Mouse (Mus musculus): ENCODE measurements at regions not wholly inside any gene's neighbourhood (a gene's known extent, or its start where the extent isn't known, plus 50 kb on each side); places are given as distances from the start of the nearest gene placed in this dataset.

DNA sequence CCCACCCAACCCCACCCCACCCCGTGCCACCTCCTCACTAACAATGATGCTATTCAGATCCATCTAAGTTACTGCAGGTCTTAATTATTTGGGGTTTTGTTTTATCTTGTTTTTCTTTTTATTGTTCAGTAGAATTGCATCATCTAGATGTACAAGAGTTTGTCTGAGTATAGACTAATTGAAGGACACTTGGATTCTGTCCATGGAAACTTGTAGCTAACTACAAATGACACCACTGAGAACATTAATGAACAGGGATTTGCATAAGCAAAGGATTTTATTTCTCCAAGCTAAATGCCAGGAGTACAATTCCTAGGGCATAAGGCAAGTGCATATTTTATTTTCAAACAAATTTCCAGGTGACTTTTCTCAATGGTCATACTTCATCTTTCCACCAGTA, 318.4 kb upstream of the Slc7a11 start:
- DNase-seq: no peak

GRCm38 (mm10) chr3:50758106-50758505, 314.7 kb upstream of the Slc7a11 start:
- DNase-seq: no peak

GRCm38 (mm10) chr3:50737173-50737572, 293.8 kb upstream of the Slc7a11 start:
- DNase-seq: no peak

DNA sequence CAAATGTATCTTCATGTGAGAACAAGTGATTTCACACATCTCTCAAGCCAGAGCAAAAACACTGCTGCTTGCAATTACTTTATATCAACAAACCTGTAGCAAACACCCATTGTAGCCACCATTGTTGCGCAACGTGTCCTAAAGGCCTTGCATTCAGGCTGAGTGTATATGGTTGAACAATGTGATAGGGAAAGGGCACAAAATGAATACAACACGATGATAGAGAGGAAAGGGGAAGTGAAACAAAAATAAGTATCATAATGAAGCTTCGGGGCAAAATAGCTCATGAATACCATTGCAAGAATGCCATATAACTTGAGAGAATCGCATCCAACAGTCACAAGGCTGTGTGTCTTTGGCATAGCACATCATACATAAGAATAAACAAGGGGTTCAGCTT, 275.6 kb upstream of the Slc7a11 start:
- no peak for DNase-seq

DNA sequence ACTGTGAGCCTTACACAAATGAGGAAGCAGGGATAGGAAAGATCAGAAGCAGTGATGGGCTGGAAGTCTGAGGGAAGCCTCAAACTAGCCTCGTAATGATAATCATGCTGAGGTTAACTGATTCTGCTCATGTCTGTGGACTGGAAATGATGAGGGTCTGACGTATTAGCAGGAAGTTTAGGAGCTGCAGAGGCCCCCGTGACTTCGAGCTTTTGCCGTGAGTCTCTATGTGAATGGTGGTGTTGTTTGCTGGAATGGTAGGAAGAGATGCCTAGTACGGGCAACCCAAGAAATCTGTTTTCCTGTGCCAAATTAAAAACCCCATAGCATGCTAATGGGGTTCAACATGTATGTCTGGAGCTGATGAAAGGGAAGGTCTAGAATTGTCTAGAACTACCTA, 270.0 kb upstream of the Slc7a11 start:
- no peak for DNase-seq

GRCm38 (mm10) chr3:50709415-50709989, 266.1 kb upstream of the Slc7a11 start:
- peak; percentile 8 for DNase-seq

DNA sequence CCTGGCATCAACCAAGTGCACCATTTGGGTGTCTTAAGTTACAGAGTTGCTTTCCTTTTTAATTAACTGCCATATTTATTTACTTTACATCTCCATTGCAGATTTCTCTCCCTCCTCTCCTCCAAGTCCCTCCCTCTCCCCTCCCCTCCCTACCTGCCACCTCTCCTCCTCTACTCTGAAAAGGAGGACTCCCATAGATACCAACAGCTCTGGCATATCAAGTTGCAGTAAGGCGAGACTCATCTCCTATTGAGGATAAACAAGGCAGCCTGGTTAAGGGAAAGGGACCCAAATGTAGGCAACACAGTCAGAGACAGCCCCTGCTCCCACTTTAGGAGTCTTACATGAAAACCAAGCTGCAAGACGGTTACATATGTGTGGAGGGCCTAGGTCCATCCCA, 263.3 kb upstream of the Slc7a11 start:
- no peak for DNase-seq

DNA sequence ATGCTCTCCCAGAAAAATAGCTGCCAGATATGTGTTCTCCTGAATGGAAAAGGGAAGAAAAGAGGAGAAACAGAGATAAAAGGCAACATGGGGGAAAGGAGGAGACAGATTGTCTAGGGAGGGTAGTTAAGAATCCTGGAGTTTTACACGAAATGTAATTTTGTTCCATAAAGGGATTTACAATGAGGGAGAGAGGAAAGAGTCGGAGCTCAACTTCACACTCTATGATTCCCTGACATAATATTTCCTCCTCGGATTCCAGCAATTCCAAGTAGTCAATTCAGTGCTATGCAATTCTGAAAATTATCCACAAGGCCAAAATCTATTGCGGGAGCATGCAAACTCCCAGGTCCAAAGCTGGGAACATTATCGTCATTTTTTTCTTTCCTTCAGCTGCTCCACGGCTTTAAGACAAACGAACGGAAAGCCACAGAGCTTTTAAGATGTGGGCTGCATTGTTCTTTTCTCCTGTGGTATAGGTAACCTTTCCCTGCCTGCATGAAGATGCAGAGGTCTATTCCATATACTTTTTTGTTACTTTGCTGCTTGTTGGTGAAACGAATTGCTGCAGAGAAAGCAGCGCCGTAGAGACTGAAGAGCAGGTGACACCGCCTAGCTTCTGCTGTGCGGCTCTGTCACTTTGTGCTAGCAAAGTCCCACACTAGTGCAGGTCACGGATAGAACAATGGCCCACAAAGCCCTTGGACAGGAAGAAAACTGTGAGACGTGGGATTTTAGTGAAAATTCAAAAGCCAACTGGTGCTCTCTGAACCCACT, 251.7 kb upstream of the Slc7a11 start:
- DNase-seq: no peak

- peak; percentile 34 for DNase-seq
Observed at GRCm38 (mm10) chr3:50694497-50694896, 251.1 kb upstream of the Slc7a11 start.

GRCm38 (mm10) chr3:50692306-50692705, 248.9 kb upstream of the Slc7a11 start:
- no peak for DNase-seq

GRCm38 (mm10) chr3:50690750-50691149, 247.3 kb upstream of the Slc7a11 start:
- DNase-seq: no peak

DNA sequence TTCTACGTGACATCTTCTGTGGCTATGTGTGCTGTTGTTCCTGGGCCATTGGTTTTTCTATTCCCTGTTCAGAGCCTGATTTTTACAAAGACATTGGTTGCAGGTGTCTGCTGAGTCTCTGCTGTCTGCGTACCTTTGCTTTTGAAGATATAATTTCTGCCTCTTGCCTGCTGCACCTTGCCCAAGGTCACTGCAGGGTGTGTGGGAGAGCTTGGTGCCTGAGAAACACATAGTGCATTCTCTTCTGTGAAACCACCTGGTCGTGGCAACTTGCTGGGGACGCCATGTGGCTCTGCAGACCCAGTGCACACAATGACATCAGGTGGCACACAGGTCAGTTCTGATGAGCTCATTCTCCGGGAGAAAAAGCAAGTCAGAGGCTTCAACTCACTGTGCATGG, 246.0 kb upstream of the Slc7a11 start:
- DNase-seq: no peak

DNA sequence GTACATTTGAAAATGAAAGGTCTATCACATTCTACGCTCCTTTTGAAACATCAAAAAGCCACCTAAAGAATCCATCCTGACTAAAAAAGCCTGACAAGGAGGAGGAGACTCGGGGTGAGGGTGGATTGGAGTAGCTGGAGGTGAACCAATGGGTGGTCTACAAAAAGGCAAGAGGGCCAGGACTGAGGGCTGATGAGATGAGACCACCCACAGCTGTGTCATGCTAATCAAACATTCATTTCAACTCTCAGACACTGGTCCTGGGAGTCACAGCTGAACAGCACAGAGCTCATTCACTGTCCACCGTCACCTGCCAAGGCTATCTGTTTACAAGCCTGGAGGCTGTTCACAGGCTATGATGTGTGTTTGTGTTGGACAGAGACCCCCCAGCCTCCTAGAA, 244.3 kb upstream of the Slc7a11 start:
- no peak for DNase-seq

GRCm38 (mm10) chr3:50678611-50678988, 235.2 kb upstream of the Slc7a11 start:
- no peak for DNase-seq

DNA sequence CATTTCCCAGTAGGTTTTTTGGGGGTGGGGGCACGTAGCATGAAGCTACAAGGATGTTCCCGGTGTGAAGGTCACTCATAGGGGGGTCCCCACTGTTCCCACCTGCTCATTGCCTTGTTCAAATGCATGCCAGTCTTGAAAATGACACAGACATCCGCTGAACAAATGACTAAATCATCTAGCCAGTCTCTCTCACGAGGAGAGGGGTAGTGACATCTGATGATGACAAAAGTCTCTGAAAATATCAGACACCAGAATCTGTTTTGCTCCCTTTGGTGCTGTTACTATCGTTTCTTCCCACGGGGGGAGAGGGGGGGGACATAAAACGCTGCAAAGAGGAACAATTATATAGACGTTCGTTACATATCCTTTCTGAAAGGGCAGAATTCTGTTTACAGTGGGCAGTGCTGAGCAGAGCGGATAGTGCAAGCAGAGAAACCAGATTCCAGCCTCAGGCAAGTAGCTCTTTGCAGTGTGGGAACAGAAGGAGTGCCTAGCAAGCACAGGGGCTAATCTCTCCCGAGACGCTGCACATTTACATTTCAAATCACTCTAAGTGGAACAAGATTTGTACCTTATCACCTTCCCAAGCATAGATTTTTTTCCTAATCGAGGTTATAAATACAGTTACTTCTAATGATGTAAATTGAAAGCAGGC, 234.7 kb upstream of the Slc7a11 start:
- no peak for DNase-seq

- DNase-seq: no peak
Observed at GRCm38 (mm10) chr3:50675769-50676168, 232.4 kb upstream of the Slc7a11 start.

GRCm38 (mm10) chr3:50674860-50675566, 231.6 kb upstream of the Slc7a11 start:
- DNase-seq: no peak

GRCm38 (mm10) chr3:50665316-50665715, 221.9 kb upstream of the Slc7a11 start:
- no peak for DNase-seq

GRCm38 (mm10) chr3:50660966-50661365, 217.6 kb upstream of the Slc7a11 start:
- DNase-seq: no peak

DNA sequence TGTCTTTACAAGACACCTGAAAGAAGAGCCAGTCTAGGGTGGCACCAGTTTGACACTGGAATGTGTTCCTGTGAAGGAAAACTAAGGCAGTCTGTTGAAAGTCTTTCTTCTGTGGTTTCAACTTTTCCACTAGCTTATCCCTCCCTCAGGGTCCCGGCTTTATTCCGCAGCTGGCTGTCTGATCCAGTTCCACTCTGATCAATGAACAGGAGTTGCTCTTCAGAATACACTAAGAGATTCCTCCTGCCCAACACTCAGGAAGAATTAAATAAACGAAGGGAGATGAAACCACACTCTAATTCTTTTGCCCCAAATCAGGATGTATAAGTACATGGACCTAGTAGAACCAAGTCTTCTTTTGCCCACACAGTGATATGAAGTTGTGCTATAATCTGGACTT, 217.2 kb upstream of the Slc7a11 start:
- no peak for DNase-seq

GRCm38 (mm10) chr3:50657890-50658289, 214.5 kb upstream of the Slc7a11 start:
- DNase-seq: no peak

DNA sequence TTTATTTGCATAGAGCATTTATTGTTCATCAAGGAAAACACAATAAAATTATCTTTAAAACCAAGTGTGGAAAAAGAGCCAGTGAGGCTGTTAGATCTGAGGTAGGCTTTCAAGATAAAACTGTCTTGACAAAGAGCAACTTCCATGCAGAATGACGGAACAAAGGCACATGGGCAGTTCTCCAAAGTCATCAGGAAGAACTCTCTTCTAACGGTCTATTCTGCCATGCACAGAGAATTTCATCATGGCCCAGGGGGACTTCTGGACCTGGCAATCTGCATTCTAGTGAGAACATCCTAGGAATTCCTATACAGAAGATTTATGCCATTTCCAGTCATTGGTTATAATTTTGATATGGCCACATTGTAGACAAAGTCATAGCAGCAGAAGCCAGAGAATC, 211.0 kb upstream of the Slc7a11 start:
- no peak for DNase-seq

GRCm38 (mm10) chr3:50652265-50652664, 208.9 kb upstream of the Slc7a11 start:
- DNase-seq: no peak

GRCm38 (mm10) chr3:50643068-50643467, 199.7 kb upstream of the Slc7a11 start:
- no peak for DNase-seq
